Mouse (Mus musculus): ENCODE results near the gene Rsph10b. TPM values are rescaled to one million over a fixed set of nuclear protein-coding genes. Genes with fewer than 3 reads are reported as not detected.

Gene Rsph10b
- polyA plus RNA-seq, 1 experiment from 2014 or later, result 3.9 TPM

DNA sequence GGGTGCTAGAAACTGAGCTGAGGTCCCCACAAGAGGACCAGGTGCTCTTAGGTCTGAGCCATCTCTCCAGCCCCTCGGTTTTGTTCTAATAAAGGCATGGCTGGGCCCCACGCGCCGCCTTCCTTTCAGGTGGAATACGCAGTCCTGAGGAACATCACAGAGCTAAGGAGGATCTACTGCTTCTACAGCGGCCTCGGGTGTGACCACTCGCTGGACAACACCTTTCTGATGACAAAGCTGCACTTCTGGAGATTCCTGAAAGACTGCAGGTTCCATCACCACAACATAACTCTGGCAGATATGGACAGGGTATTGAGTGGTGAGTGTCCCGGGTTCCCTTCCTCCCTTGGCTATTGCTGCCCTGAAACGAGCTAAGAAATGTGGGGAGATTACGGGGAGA is 26.7 kb downstream of the Rsph10b start:
- H3K9me3 ChIP-seq (ENCODE audit: control insufficient read depth, low read length), result peaks cover 4% of the 10 kb centered on the region; the same call in 1 of the 2 replicates
- no peak overlapping the region for H3K4me3 ChIP-seq (replicated peaks; ENCODE audit: low read length)
- no peaks in the 10 kb centered on the region for H3K27me3 ChIP-seq (ENCODE audit: control insufficient read depth, insufficient read depth, low read length)
- ATAC-seq (ENCODE audit: low FRiP score) (no peak), DNase-seq (ENCODE audit: low spot score) (no peak)
- H3K36me3 ChIP-seq (replicated peaks; ENCODE audit: control insufficient read depth, insufficient read depth), result peaks cover 6% of the 10 kb centered on the region; the same call in 1 of the 2 replicates
- H3K9ac ChIP-seq, result no peak overlapping the region
- 94% methylated on average over 11 of the region's 11 CpGs for WGBS
- H3K4me1 ChIP-seq (replicated peaks; ENCODE audit: control insufficient read depth, insufficient read depth, low read length), result no peaks in the 10 kb centered on the region
- H3K4me2 ChIP-seq (replicated peaks), result no peak overlapping the region
- no peak overlapping the region for H3K27ac ChIP-seq

DNA sequence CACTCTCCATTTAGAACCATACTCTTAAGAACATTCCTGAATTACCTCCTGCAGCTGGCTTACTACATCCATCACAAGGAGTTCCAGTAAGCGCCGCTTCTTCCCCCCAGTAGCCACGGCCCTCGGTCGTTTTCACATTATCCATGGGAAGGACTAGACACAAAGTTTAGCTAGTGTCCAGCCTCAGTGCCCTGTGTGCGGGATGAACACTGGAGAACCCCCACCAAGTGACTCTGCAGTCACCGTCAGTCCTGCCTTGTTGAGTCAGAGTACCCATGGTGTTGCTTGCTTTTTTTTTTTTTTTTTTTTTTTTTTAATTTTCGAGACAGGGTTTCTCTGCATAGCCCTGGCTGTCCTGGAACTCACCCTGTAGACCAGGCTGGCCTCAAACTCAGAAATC is 28.3 kb downstream of the Rsph10b start:
- no peak overlapping the region for H3K4me2 ChIP-seq (replicated peaks)
- 92% methylated on average over 8 of the region's 8 CpGs for WGBS
- H3K4me1 ChIP-seq (replicated peaks; ENCODE audit: control insufficient read depth, insufficient read depth, low read length), result no peaks in the 10 kb centered on the region
- H3K27me3 ChIP-seq (ENCODE audit: control insufficient read depth, insufficient read depth, low read length), result no peaks in the 10 kb centered on the region
- DNase-seq (ENCODE audit: low spot score) (no peak), ATAC-seq (ENCODE audit: low FRiP score) (no peak)
- no peak overlapping the region for H3K27ac ChIP-seq
- H3K4me3 ChIP-seq (replicated peaks; ENCODE audit: low read length), result no peak overlapping the region
- peaks cover 6% of the 10 kb centered on the region; the same call in 1 of the 2 replicates for H3K36me3 ChIP-seq (replicated peaks; ENCODE audit: control insufficient read depth, insufficient read depth)
- H3K9ac ChIP-seq, result no peak overlapping the region
- peaks cover 4% of the 10 kb centered on the region; the same call in 1 of the 2 replicates for H3K9me3 ChIP-seq (ENCODE audit: control insufficient read depth, low read length)

DNA sequence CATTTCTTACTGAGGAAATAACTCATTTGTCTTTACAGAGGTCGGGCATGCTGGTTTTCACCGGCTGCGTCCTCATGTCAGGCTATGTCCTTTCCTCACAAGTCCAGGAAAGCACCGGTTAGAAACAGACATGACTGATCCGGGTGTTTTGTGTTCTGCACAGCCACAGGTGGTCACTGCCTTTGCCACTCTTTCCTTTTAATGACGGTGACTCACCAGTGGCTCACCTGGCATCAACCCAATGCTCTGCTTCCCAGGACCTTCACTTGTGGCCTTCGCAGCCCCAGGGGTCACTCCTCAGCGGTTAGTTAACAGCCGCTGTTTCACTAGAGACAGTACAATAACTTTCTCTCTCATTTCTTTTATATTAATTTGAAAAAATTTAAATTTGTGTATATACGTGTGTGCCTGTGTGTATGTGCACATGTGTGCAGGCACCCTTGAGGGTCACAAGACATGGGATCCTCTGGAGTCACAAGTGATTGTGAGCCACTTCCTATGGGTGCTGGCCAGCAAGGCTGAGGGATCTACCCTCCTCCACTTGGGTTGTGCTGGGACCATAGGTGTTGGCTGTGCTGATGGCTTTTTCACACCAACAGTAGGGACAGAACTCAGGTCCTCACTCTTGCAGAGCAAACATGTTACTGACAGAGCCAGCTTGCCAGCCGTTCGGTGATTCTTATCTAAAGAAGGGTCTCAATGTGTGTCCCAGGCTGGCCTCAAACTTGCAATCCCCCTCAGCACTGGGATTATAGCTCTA is 32.9 kb downstream of the Rsph10b start:
- H3K36me3 ChIP-seq (replicated peaks; ENCODE audit: control insufficient read depth, insufficient read depth), result no peaks in the 10 kb centered on the region
- no peak overlapping the region for H3K4me2 ChIP-seq (replicated peaks)
- DNase-seq (ENCODE audit: low spot score), result no peak

DNA sequence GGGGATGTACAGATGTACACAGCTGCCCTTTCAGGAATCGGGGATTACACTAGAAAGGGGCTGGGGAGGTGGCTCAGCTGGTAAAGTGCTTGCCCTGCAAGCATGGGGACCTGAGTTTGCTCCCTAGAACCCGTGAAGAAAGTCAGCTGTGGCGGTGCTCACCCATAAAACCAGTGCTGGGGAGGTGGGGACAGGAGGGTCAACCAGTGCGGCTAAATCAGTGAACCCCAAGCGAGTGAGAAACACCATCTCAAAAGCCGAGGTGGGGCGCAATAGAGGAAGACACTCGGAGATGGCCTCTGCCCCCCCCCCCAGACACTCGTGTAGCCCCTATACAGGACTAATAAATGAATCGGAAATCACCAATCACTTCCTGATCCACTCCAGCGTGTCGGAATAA is 33.8 kb downstream of the Rsph10b start:
- Histone ChIP-seq H3K4me1 (replicated peaks; ENCODE audit: control insufficient read depth, insufficient read depth, low read length) (no peaks in the 10 kb centered on the region), H3K9me3 (ENCODE audit: control insufficient read depth, low read length) (no peaks in the 10 kb centered on the region), H3K27me3 (ENCODE audit: control insufficient read depth, insufficient read depth, low read length) (no peaks in the 10 kb centered on the region), H3K36me3 (replicated peaks; ENCODE audit: control insufficient read depth, insufficient read depth) (no peaks in the 10 kb centered on the region), H3K9ac (no peak overlapping the region), H3K4me2 (replicated peaks) (no peak overlapping the region), H3K4me3 (replicated peaks; ENCODE audit: low read length) (no peak overlapping the region), H3K27ac (no peak overlapping the region)
- DNase-seq (ENCODE audit: low spot score), result no peak
- 93% methylated on average over 12 of the region's 12 CpGs for WGBS
- no peak for ATAC-seq (ENCODE audit: low FRiP score)

More for the DNA sequence above, 32.9 kb downstream of the Rsph10b start:
- ATAC-seq (ENCODE audit: low FRiP score), result no peak
- Histone ChIP-seq H3K9ac (no peak overlapping the region), H3K9me3 (ENCODE audit: control insufficient read depth, low read length) (no peaks in the 10 kb centered on the region), H3K27me3 (ENCODE audit: control insufficient read depth, insufficient read depth, low read length) (no peaks in the 10 kb centered on the region), H3K4me3 (replicated peaks; ENCODE audit: low read length) (no peak overlapping the region), H3K4me1 (replicated peaks; ENCODE audit: control insufficient read depth, insufficient read depth, low read length) (no peaks in the 10 kb centered on the region), H3K27ac (no peak overlapping the region)
- WGBS, result 89% methylated on average over 12 of the region's 12 CpGs

DNA sequence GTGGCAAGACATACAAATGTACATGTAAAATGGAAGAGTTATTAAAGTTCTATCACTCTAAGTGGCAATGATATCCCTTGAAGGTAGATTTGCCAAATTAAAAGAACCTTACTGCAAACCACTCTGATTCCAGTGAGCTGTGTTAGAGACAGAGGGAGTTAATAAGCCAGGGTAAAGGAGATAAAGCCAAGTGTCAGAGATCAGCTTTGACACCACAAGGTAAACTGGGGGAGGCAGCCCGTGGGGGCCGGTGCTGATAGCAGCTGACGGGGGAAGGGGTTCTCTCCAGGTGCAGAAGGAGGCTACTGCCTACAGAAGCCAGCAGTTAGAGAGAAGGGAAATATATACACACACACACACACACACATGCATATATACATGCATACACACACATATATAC is 39.8 kb downstream of the Rsph10b start:
- no peak for ATAC-seq (ENCODE audit: low FRiP score)
- Histone ChIP-seq H3K4me3 (replicated peaks; ENCODE audit: low read length) (no peak overlapping the region), H3K27ac (no peak overlapping the region), H3K27me3 (ENCODE audit: control insufficient read depth, insufficient read depth, low read length) (no peaks in the 10 kb centered on the region), H3K4me1 (replicated peaks; ENCODE audit: control insufficient read depth, insufficient read depth, low read length) (no peaks in the 10 kb centered on the region), H3K9ac (no peak overlapping the region), H3K4me2 (replicated peaks) (no peak overlapping the region), H3K9me3 (ENCODE audit: control insufficient read depth, low read length) (no peaks in the 10 kb centered on the region), H3K36me3 (replicated peaks; ENCODE audit: control insufficient read depth, insufficient read depth) (no peaks in the 10 kb centered on the region)
- WGBS, result 88% methylated on average over 3 of the region's 3 CpGs
- no peak for DNase-seq (ENCODE audit: low spot score)

DNA sequence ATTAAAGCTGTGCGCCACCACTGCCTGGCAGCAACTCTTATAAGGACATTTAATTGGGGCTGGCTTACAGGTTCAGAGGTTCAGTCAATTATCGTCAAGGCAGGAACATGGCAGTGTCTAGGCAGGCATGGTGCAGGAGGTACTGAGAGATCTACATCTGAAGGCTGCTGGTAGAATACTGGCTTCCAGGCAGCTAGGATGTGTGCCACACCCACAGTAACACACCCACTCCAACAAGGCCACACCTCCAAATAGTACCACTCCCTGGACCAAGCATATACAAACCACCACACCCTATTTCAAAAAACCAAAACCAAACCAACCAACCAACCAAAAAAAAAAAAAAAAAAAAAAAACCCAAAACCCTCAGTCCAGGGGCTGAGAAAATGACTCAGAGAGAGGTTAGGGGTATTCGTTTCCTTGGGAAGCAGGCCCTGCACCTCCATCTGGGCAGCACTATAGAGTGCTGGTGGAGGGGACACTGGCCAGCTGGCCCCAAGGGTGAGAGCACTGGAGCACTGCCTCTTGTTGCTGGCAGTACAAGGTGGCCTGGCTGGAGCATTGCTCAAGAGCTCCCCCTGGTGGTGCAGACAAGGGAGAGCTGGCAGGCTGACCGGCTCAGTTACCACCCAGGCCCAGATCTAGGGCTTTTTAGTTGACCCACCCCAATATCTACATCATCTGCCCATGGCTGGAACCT is 42.2 kb downstream of the Rsph10b start:
- no peaks in the 10 kb centered on the region for H3K9me3 ChIP-seq (ENCODE audit: control insufficient read depth, low read length)
- H3K27ac ChIP-seq, result no peak overlapping the region
- WGBS, result 55% methylated on average over 4 of the region's 4 CpGs
- ATAC-seq (ENCODE audit: low FRiP score), result peak; percentile 21; the same call in 1 of the 2 replicates
- H3K9ac ChIP-seq, result no peak overlapping the region
- DNase-seq (ENCODE audit: low spot score), result peak; percentile 70
- no peaks in the 10 kb centered on the region for H3K4me1 ChIP-seq (replicated peaks; ENCODE audit: control insufficient read depth, insufficient read depth, low read length)
- H3K4me3 ChIP-seq (replicated peaks; ENCODE audit: low read length), result no peak overlapping the region
- no peaks in the 10 kb centered on the region for H3K27me3 ChIP-seq (ENCODE audit: control insufficient read depth, insufficient read depth, low read length)
- no peak overlapping the region for H3K4me2 ChIP-seq (replicated peaks)
- H3K36me3 ChIP-seq (replicated peaks; ENCODE audit: control insufficient read depth, insufficient read depth), result no peaks in the 10 kb centered on the region

DNA sequence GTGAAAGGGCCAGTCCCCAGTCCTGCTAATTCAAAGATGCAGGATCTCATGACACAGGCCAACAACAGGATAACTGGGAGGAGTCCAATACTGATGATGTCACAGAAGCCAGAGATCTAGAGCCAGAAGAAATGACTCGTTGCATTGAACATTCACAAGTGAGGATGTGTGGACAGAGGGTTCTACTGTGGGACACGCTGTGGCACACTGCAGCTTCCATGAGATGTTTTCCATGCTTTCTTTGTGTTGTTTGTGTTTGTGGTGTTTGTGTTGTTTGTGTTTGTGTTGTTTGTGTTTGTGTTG is 42.7 kb downstream of the Rsph10b start:
- Histone ChIP-seq H3K36me3 (replicated peaks; ENCODE audit: control insufficient read depth, insufficient read depth) (no peaks in the 10 kb centered on the region), H3K4me2 (replicated peaks) (no peak overlapping the region), H3K9ac (no peak overlapping the region), H3K9me3 (ENCODE audit: control insufficient read depth, low read length) (no peaks in the 10 kb centered on the region), H3K4me1 (replicated peaks; ENCODE audit: control insufficient read depth, insufficient read depth, low read length) (no peaks in the 10 kb centered on the region), H3K4me3 (replicated peaks; ENCODE audit: low read length) (no peak overlapping the region), H3K27me3 (ENCODE audit: control insufficient read depth, insufficient read depth, low read length) (no peaks in the 10 kb centered on the region), H3K27ac (no peak overlapping the region)
- WGBS, result 73% methylated on average over 2 of the region's 2 CpGs
- ATAC-seq (ENCODE audit: low FRiP score) (no peak), DNase-seq (ENCODE audit: low spot score) (no peak)

DNA sequence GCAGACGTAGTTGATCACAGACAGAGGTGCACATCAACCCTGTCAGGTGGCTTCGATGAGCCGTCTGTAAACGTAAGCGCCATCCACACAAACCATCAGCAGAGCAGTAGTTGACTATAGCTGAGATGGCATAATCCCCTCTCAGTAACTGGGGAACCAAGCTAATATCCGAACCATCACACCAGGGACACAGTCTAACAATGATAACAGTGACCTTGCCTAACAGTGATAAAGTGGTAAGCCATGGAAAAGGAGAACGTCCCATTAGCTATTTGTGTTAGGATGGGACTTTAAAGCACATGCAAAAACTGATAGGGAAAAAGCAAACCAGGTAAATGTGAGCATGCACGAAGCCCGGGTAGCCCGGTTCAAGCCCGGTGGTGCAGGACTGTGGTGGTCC is 43.4 kb downstream of the Rsph10b start:
- Histone ChIP-seq H3K36me3 (replicated peaks; ENCODE audit: control insufficient read depth, insufficient read depth) (no peaks in the 10 kb centered on the region), H3K9ac (no peak overlapping the region), H3K4me1 (replicated peaks; ENCODE audit: control insufficient read depth, insufficient read depth, low read length) (no peaks in the 10 kb centered on the region), H3K9me3 (ENCODE audit: control insufficient read depth, low read length) (no peaks in the 10 kb centered on the region), H3K4me3 (replicated peaks; ENCODE audit: low read length) (no peak overlapping the region), H3K4me2 (replicated peaks) (no peak overlapping the region), H3K27ac (no peak overlapping the region), H3K27me3 (ENCODE audit: control insufficient read depth, insufficient read depth, low read length) (no peaks in the 10 kb centered on the region)
- no peak for DNase-seq (ENCODE audit: low spot score)
- ATAC-seq (ENCODE audit: low FRiP score), result no peak
- 91% methylated on average over 11 of the region's 11 CpGs for WGBS

DNA sequence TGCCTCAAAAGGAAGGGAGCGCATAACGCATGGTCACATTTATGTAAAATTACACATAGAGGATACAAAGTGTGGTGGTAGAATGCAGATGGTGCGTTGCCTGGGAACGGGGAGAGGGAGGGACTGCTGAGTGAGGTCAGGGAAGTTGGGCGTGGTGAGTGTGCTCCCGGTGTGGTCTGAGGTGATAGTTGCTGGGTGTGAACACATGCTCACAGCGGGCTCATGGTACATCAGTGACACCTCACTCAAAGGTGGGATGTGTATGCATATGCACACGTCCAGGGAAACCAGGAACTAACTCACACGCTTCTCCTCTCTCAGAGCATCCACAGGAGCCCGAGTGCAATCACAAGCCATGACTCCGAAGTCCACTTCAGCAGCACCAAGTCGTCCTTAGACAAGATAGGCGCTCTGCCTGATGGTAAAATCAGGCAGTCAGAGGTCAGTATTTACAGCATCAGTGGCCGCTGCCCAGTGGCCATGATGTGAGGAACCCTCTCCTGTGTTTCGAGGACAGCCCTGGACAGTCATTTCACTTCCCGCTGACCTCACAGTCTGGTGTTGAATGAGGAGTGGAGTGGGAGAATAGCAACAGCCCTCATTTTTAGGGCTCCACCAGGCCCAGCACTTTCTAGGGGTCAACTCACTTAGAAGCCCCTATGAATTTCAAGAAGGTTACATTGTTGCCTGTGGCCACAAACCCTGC is 44.0 kb downstream of the Rsph10b start:
- H3K4me1 ChIP-seq (replicated peaks; ENCODE audit: control insufficient read depth, insufficient read depth, low read length), result no peaks in the 10 kb centered on the region
- no peaks in the 10 kb centered on the region for H3K9me3 ChIP-seq (ENCODE audit: control insufficient read depth, low read length)
- ATAC-seq (ENCODE audit: low FRiP score) (no peak), DNase-seq (ENCODE audit: low spot score) (no peak)
- no peak overlapping the region for H3K4me2 ChIP-seq (replicated peaks)
- no peaks in the 10 kb centered on the region for H3K36me3 ChIP-seq (replicated peaks; ENCODE audit: control insufficient read depth, insufficient read depth)
- H3K4me3 ChIP-seq (replicated peaks; ENCODE audit: low read length), result no peak overlapping the region
- WGBS, result 78% methylated on average over 16 of the region's 16 CpGs
- H3K27me3 ChIP-seq (ENCODE audit: control insufficient read depth, insufficient read depth, low read length), result no peaks in the 10 kb centered on the region
- H3K9ac ChIP-seq, result no peak overlapping the region
- no peak overlapping the region for H3K27ac ChIP-seq
